Mouse (Mus musculus) kidney, adult 2 months (tissue): ENCODE results near the gene D5Ertd579e.

Experiments
- CTCF ChIP-seq: fragments of 200-500 bp; conservative IDR thresholded peaks from 2 replicates; pipeline ENCODE4 v1.5.1; 2011; ENCODE audit warnings: low read depth, mild to moderate bottlenecking, control low read depth, low read length, moderate library complexity, mixed read lengths; ENCODE audit not compliant: insufficient read depth, insufficient read length
- POLR2A ChIP-seq: fragments of 200-500 bp; IDR thresholded peaks from one replicate; pipeline ENCODE4 v1.6.1; 2011; ENCODE audit warnings: low read depth, low read length, control low read depth

DNA sequence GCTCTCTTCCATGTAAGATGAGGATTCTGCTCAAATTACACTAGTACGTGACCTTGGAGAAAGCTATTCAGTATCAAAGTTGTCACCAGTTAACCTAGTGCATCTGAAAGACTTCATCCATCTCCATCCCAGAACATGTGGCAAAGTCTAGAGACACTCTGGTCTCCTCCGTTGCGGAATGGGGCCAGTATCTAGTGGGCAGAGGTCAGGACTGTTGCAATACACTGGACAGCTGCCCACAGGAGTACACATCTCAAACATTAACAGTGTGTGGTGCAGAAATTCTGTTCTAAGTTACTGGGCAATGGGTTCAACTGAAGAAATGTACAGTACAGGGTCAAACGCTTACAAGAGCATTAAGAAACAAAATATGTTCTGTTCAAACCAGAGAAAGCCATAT lies 127.7 kb downstream of the D5Ertd579e start:
- TF ChIP-seq CTCF: no peak
- no peak for TF ChIP-seq POLR2A
